Mouse (Mus musculus): ENCODE measurements around the gene Mcur1. TPM values are rescaled to one million over a fixed set of nuclear protein-coding genes. Genes with fewer than 3 reads are reported as not detected.

Gene Mcur1
- polyA plus RNA-seq, 2 experiments, result 4.0 to 6.0 TPM

GRCm38 (mm10) chr13:43540205-43540815 is 19.7 kb downstream of the Mcur1 start:
- TF ChIP-seq EP300 (IDR thresholded peaks at IDR 0.05; ENCODE audit: low read depth), result no peak
- TF ChIP-seq CTCF (IDR thresholded peaks at IDR 0.05; ENCODE audit: low read depth), result no peak
- Histone ChIP-seq H3K4me1 (replicated peaks; ENCODE audit: control insufficient read depth in 2 of 2, insufficient read depth in 2 of 2, low read length in 1 of 2) (no peaks in the 10 kb centered on the region), H3K36me3 (replicated peaks; ENCODE audit: control insufficient read depth, insufficient read depth, low read depth) (no peaks in the 10 kb centered on the region), H3K27me3 (ENCODE audit: control insufficient read depth, insufficient read depth, low read length) (no peaks in the 10 kb centered on the region), H3K9me3 (ENCODE audit: control insufficient read depth, low read length) (no peaks in the 10 kb centered on the region), H3K4me3 (ENCODE audit: insufficient read depth in 1 of 2, low read depth in 2 of 2, low read length in 2 of 2) (no peak overlapping the region), H3K27ac (no peak overlapping the region), H3K4me2 (ENCODE audit: low read depth) (no peak overlapping the region), H3K9ac (replicated peaks) (no peak overlapping the region)
- DNase-seq (ENCODE audit: low read depth in 3 of 3, low spot score in 3 of 3) (no peak), ATAC-seq (ENCODE audit: insufficient read depth) (no peak)
- WGBS (ENCODE audit: insufficient replicate concordance), result 46% methylated on average over 14 of the region's 14 CpGs

- DNase-seq (ENCODE audit: low read depth in 3 of 3, low spot score in 3 of 3) (no peak), ATAC-seq (ENCODE audit: insufficient read depth) (no peak)
- no peak overlapping the region for H3K27ac ChIP-seq
- H3K4me2 ChIP-seq (ENCODE audit: low read depth), result no peak overlapping the region
- WGBS (ENCODE audit: insufficient replicate concordance), result 85% methylated on average over 3 of the region's 3 CpGs
- no peaks in the 10 kb centered on the region for H3K27me3 ChIP-seq (ENCODE audit: control insufficient read depth, insufficient read depth, low read length)
- H3K9me3 ChIP-seq (ENCODE audit: control insufficient read depth, low read length), result no peaks in the 10 kb centered on the region
- TF ChIP-seq CTCF (IDR thresholded peaks at IDR 0.05; ENCODE audit: low read depth) (no peak), EP300 (IDR thresholded peaks at IDR 0.05; ENCODE audit: low read depth) (no peak)
- H3K36me3 ChIP-seq (replicated peaks; ENCODE audit: control insufficient read depth, insufficient read depth, low read depth), result no peaks in the 10 kb centered on the region
- H3K4me1 ChIP-seq (replicated peaks; ENCODE audit: control insufficient read depth in 2 of 2, insufficient read depth in 2 of 2, low read length in 1 of 2), result 0 out of 4 replicates have a peak, but pooled peaks cover 0 to 1% of the 10 kb centered on the region in 2 experiments
- H3K4me3 ChIP-seq (ENCODE audit: insufficient read depth in 1 of 2, low read depth in 2 of 2, low read length in 2 of 2), result no peak overlapping the region
- H3K9ac ChIP-seq (replicated peaks), result no peak overlapping the region
These were observed 20.6 kb downstream of the Mcur1 start for GRCm38 (mm10) chr13:43539409-43539808.

DNA sequence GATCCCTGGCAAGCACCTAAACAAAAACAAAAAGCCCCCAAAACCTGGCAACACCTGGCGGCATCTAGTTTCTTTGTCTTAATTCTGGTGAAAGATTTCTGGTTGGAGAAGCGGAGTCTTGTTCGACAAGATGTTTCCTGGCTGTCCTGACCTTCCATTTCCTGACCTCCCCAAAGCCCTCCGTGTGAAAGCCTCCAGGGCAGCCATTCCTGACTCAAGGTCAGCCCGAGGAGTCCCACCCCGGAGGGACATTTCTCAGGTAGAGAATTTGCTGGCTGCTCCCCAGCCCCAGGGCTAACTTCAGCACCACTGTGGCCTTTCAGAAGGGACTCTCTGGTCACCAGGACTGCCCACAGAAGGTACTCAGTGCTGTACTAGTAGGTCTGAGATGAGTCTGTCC is 22.1 kb downstream of the Mcur1 start:
- H3K36me3 ChIP-seq (replicated peaks; ENCODE audit: control insufficient read depth, insufficient read depth, low read depth), result no peaks in the 10 kb centered on the region
- no peaks in the 10 kb centered on the region for H3K27me3 ChIP-seq (ENCODE audit: control insufficient read depth, insufficient read depth, low read length)
- no peak for TF ChIP-seq CTCF (IDR thresholded peaks at IDR 0.05; ENCODE audit: low read depth)
- no peak for TF ChIP-seq EP300 (IDR thresholded peaks at IDR 0.05; ENCODE audit: low read depth)
- H3K9ac ChIP-seq (replicated peaks), result no peak overlapping the region
- DNase-seq (ENCODE audit: low read depth in 3 of 3, low spot score in 3 of 3) (no peak), ATAC-seq (ENCODE audit: insufficient read depth) (no peak)
- 45% methylated on average over 6 of the region's 6 CpGs for WGBS (ENCODE audit: insufficient replicate concordance)
- no peaks in the 10 kb centered on the region for H3K9me3 ChIP-seq (ENCODE audit: control insufficient read depth, low read length)
- no peak overlapping the region for H3K4me2 ChIP-seq (ENCODE audit: low read depth)
- H3K4me1 ChIP-seq (replicated peaks; ENCODE audit: control insufficient read depth in 2 of 2, insufficient read depth in 2 of 2, low read length in 1 of 2), result 0 out of 4 replicates have a peak, but pooled peaks cover 0 to 1% of the 10 kb centered on the region in 2 experiments
- no peak overlapping the region for H3K27ac ChIP-seq
- no peak overlapping the region for H3K4me3 ChIP-seq (ENCODE audit: insufficient read depth in 1 of 2, low read depth in 2 of 2, low read length in 2 of 2)

DNA sequence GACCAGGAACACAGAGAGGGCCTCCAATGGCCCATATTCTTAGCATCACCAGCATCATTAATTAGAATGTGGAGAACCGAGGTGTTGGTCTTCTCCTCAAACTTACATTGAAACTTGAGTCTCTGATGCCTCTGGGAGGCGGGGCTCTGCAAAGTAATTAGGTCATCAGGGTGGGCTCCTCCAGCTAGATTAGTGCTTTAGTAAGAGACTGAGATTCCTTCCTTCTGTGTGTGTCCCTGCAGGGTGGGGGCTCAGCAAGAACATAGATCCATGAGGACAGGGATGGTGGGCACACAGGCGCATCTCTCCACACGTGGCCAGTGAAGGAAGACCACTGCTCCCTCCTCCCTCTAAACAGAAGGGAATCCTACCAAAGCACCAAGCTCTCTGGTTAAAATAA is 26.0 kb downstream of the Mcur1 start:
- TF ChIP-seq CTCF (IDR thresholded peaks at IDR 0.05; ENCODE audit: low read depth), result no peak
- TF ChIP-seq EP300 (IDR thresholded peaks at IDR 0.05; ENCODE audit: low read depth), result no peak
- H3K27me3 ChIP-seq (ENCODE audit: control insufficient read depth, insufficient read depth, low read length), result no peaks in the 10 kb centered on the region
- H3K27ac ChIP-seq, result no peak overlapping the region
- no peak overlapping the region for H3K4me2 ChIP-seq (ENCODE audit: low read depth)
- H3K4me3 ChIP-seq (ENCODE audit: insufficient read depth in 1 of 2, low read depth in 2 of 2, low read length in 2 of 2), result no peak overlapping the region
- H3K9me3 ChIP-seq (ENCODE audit: control insufficient read depth, low read length), result no peaks in the 10 kb centered on the region
- peaks cover 8 to 26% of the 10 kb centered on the region in 2 experiments; a peak in 3 of 4 replicates for H3K4me1 ChIP-seq (replicated peaks; ENCODE audit: control insufficient read depth in 2 of 2, insufficient read depth in 2 of 2, low read length in 1 of 2)
- no peaks in the 10 kb centered on the region for H3K36me3 ChIP-seq (replicated peaks; ENCODE audit: control insufficient read depth, insufficient read depth, low read depth)
- 62% methylated on average over 4 of the region's 4 CpGs for WGBS (ENCODE audit: insufficient replicate concordance)
- ATAC-seq (ENCODE audit: insufficient read depth) (no peak), DNase-seq (ENCODE audit: low read depth in 3 of 3, low spot score in 3 of 3) (no peak)
- H3K9ac ChIP-seq (replicated peaks), result no peak overlapping the region

- peak overlapping the region; percentile 39 for H3K4me2 ChIP-seq (ENCODE audit: low read depth)
- H3K9ac ChIP-seq (replicated peaks), result no peak overlapping the region
- H3K27me3 ChIP-seq (ENCODE audit: control insufficient read depth, insufficient read depth, low read length), result no peaks in the 10 kb centered on the region
- H3K4me1 ChIP-seq (replicated peaks; ENCODE audit: control insufficient read depth in 2 of 2, insufficient read depth in 2 of 2, low read length in 1 of 2), result peaks cover 8 to 26% of the 10 kb centered on the region in 2 experiments; a peak in 3 of 4 replicates
- peak; percentile 32; the same call in 1 of the 2 replicates for TF ChIP-seq CTCF (IDR thresholded peaks at IDR 0.05; ENCODE audit: low read depth)
- TF ChIP-seq EP300 (IDR thresholded peaks at IDR 0.05; ENCODE audit: low read depth), result no peak
- ATAC-seq (ENCODE audit: insufficient read depth), result peak; percentile 68; the same call in 1 of the 2 replicates
- no peaks in the 10 kb centered on the region for H3K9me3 ChIP-seq (ENCODE audit: control insufficient read depth, low read length)
- no peak overlapping the region for H3K4me3 ChIP-seq (ENCODE audit: insufficient read depth in 1 of 2, low read depth in 2 of 2, low read length in 2 of 2)
- WGBS (ENCODE audit: insufficient replicate concordance), result 4% methylated on average over 13 of the region's 13 CpGs
- peak; percentile 34 to 44 (median 35) for DNase-seq (ENCODE audit: low read depth in 3 of 3, low spot score in 3 of 3)
- no peaks in the 10 kb centered on the region for H3K36me3 ChIP-seq (replicated peaks; ENCODE audit: control insufficient read depth, insufficient read depth, low read depth)
- H3K27ac ChIP-seq, result no peak overlapping the region
These were observed 28.9 kb downstream of the Mcur1 start for GRCm38 (mm10) chr13:43530832-43531693.

All from liver, embryonic 14.5 days (tissue).